Mouse (Mus musculus) hindbrain, embryonic 14.5 days (tissue): Measurements from ENCODE around the gene Gm49395. TPM values are rescaled to one million over a fixed set of nuclear protein-coding genes. Genes with fewer than 3 reads are reported as not detected.

Source experiments
- ATAC-seq: fragments of 200-750 bp; cut with Nextera tagmentation; 2 replicates; pipeline ENCODE4 v1.8.0; 2017; ENCODE audit warnings: moderate number of reproducible peaks, mild to moderate bottlenecking, moderate TSS enrichment, moderate library complexity; ENCODE audit not compliant: low FRiP score
- DNase-seq: peaks from one replicate; pipeline ENCODE4 v3.0.0-alpha.2; 2015; ENCODE audit warnings: low spot score
- H3K27ac ChIP-seq: fragments of 300-500 bp; sonication (generic); 2 replicates; pipeline ENCODE4 v1.5.1; 2014; ENCODE audit warnings: mild to moderate bottlenecking, moderate library complexity
- H3K27me3 ChIP-seq: fragments of 300-500 bp; sonication (generic); 2 replicates; pipeline ENCODE4 v1.6.1; 2014; ENCODE audit warnings: mild to moderate bottlenecking, low read length, mixed read lengths; ENCODE audit not compliant: control insufficient read depth, insufficient read depth
- H3K36me3 ChIP-seq: fragments of 300-500 bp; sonication (generic); replicated peaks from 2 replicates; pipeline ENCODE4 v1.6.1; 2014; ENCODE audit not compliant: control insufficient read depth, insufficient read depth
- H3K4me1 ChIP-seq: fragments of 300-500 bp; sonication (generic); replicated peaks from 2 replicates; pipeline ENCODE4 v1.6.1; 2014; ENCODE audit warnings: antibody characterized with exemption, low read length, mixed read lengths; ENCODE audit not compliant: control insufficient read depth, insufficient read depth
- H3K4me2 ChIP-seq: fragments of 300-500 bp; sonication (generic); replicated peaks from 2 replicates; pipeline ENCODE4 v1.6.1; 2014; ENCODE audit warnings: mild to moderate bottlenecking, moderate library complexity
- H3K4me3 ChIP-seq: fragments of 300-500 bp; sonication (generic); replicated peaks from 2 replicates; pipeline ENCODE4 v1.5.1; 2014; ENCODE audit warnings: mild to moderate bottlenecking, low read length
- H3K9ac ChIP-seq: fragments of 300-500 bp; sonication (generic); 2 replicates; pipeline ENCODE4 v1.6.1; 2014
- H3K9me3 ChIP-seq: fragments of 300-500 bp; sonication (generic); 2 replicates; pipeline ENCODE4 v1.6.1; 2016; ENCODE audit warnings: low read length; ENCODE audit not compliant: control insufficient read depth
- WGBS: fragments of 180-500 bp; shearing (Covaris S2); extraction: QIAGEN DNeasy Blood & Tissue Kit; methylation state at CpG from one replicate; pipeline ENCODE4 v1.1.7; 2014; 5-methylcytosine and 5-hydroxymethylcytosine counted together
- polyA plus RNA-seq: library from polyadenylated mRNA; unstranded; fragments of >200 nt; fragmentation: Nextera tagmentation; extraction: Ambion mirVana; gene quantifications from 2 replicates; pipeline ENCODE4 v1.2.1, GENCODE M21; 2014

Gm49395 gene
- polyA plus RNA-seq, 1 experiment from 2014 or later: 4.7 TPM

- Histone ChIP-seq H3K4me3 (no peak overlapping the region), H3K4me2 (no peak overlapping the region), H3K9ac (no peak overlapping the region), H3K27ac (no peak overlapping the region), H3K27me3 (no peaks in the 10 kb centered on the region), H3K9me3 (no peaks in the 10 kb centered on the region), H3K36me3 (no peaks in the 10 kb centered on the region), H3K4me1 (no peaks in the 10 kb centered on the region)
- ATAC-seq (no peak), DNase-seq (no peak)
- WGBS: 86% methylated on average over 9 of the region's 9 CpGs
Observed at GRCm38 (mm10) chr13:115017545-115017944, 84.2 kb downstream of the Gm49395 start.

- DNase-seq (no peak), ATAC-seq (no peak)
- Histone ChIP-seq H3K4me1 (no peaks in the 10 kb centered on the region), H3K27me3 (no peaks in the 10 kb centered on the region), H3K9me3 (no peaks in the 10 kb centered on the region), H3K4me2 (no peak overlapping the region), H3K36me3 (no peaks in the 10 kb centered on the region), H3K27ac (no peak overlapping the region), H3K9ac (no peak overlapping the region), H3K4me3 (no peak overlapping the region)
- WGBS: 70% methylated on average over 6 of the region's 6 CpGs
Observed at GRCm38 (mm10) chr13:115011547-115011946, 90.2 kb downstream of the Gm49395 start.

GRCm38 (mm10) chr13:115006213-115006835 is 95.4 kb downstream of the Gm49395 start:
- 31% methylated on average over 9 of the region's 9 CpGs for WGBS
- Histone ChIP-seq H3K4me1 (no peaks in the 10 kb centered on the region), H3K4me2 (no peak overlapping the region), H3K36me3 (no peaks in the 10 kb centered on the region), H3K9me3 (no peaks in the 10 kb centered on the region), H3K9ac (no peak overlapping the region), H3K27ac (no peak overlapping the region), H3K4me3 (no peak overlapping the region), H3K27me3 (no peaks in the 10 kb centered on the region)
- DNase-seq: no peak
- ATAC-seq: no peak

GRCm38 (mm10) chr13:115005342-115005741 is 96.4 kb downstream of the Gm49395 start:
- 89% methylated on average over 6 of the region's 6 CpGs for WGBS
- Histone ChIP-seq H3K36me3 (no peaks in the 10 kb centered on the region), H3K27ac (no peak overlapping the region), H3K27me3 (no peaks in the 10 kb centered on the region), H3K4me1 (no peaks in the 10 kb centered on the region), H3K4me3 (no peak overlapping the region), H3K4me2 (no peak overlapping the region), H3K9ac (no peak overlapping the region), H3K9me3 (no peaks in the 10 kb centered on the region)
- ATAC-seq (no peak), DNase-seq (no peak)

- no peaks in the 10 kb centered on the region for H3K27me3 ChIP-seq
- no peak for ATAC-seq
- DNase-seq: no peak
Observed at GRCm38 (mm10) chr13:115003444-115004053, 98.2 kb downstream of the Gm49395 start.

GRCm38 (mm10) chr13:115002837-115003236 is 98.9 kb downstream of the Gm49395 start:
- ATAC-seq: no peak
- no peak overlapping the region for H3K9ac ChIP-seq
- H3K9me3 ChIP-seq: no peaks in the 10 kb centered on the region
- H3K36me3 ChIP-seq: no peaks in the 10 kb centered on the region
- no peaks in the 10 kb centered on the region for H3K4me1 ChIP-seq
- no peak for DNase-seq
- WGBS: 86% methylated on average over 3 of the region's 3 CpGs
- no peak overlapping the region for H3K4me2 ChIP-seq
- no peak overlapping the region for H3K4me3 ChIP-seq
- H3K27ac ChIP-seq: no peak overlapping the region
- H3K27me3 ChIP-seq: no peaks in the 10 kb centered on the region

More at GRCm38 (mm10) chr13:115003444-115004053, 98.2 kb downstream of the Gm49395 start:
- 60% methylated on average over 7 of the region's 7 CpGs for WGBS
- Histone ChIP-seq H3K4me2 (no peak overlapping the region), H3K9me3 (no peaks in the 10 kb centered on the region), H3K36me3 (no peaks in the 10 kb centered on the region), H3K9ac (no peak overlapping the region), H3K4me1 (no peaks in the 10 kb centered on the region), H3K27ac (no peak overlapping the region), H3K4me3 (no peak overlapping the region)

- WGBS: 96% methylated on average over 5 of the region's 5 CpGs
- Histone ChIP-seq H3K4me3 (no peak overlapping the region), H3K4me2 (no peak overlapping the region), H3K27me3 (no peaks in the 10 kb centered on the region), H3K9ac (no peak overlapping the region), H3K36me3 (no peaks in the 10 kb centered on the region), H3K27ac (no peak overlapping the region), H3K4me1 (no peaks in the 10 kb centered on the region), H3K9me3 (no peaks in the 10 kb centered on the region)
- ATAC-seq (no peak), DNase-seq (no peak)
Observed at GRCm38 (mm10) chr13:115002155-115002554, 99.6 kb downstream of the Gm49395 start.

GRCm38 (mm10) chr13:114999582-114999981 is 102.1 kb downstream of the Gm49395 start:
- no peaks in the 10 kb centered on the region for H3K36me3 ChIP-seq
- 81% methylated on average over 4 of the region's 4 CpGs for WGBS

GRCm38 (mm10) chr13:114998100-114998499 is 103.6 kb downstream of the Gm49395 start:
- H3K27me3 ChIP-seq: no peaks in the 10 kb centered on the region
- H3K4me1 ChIP-seq: 0 out of 2 replicates have a peak, but pooled peaks cover 2% of the 10 kb centered on the region
- 93% methylated on average over 10 of the region's 10 CpGs for WGBS
- H3K4me3 ChIP-seq: no peak overlapping the region
- DNase-seq: no peak
- ATAC-seq: no peak
- no peak overlapping the region for H3K4me2 ChIP-seq
- H3K27ac ChIP-seq: no peak overlapping the region
- no peak overlapping the region for H3K9ac ChIP-seq
- H3K36me3 ChIP-seq: no peaks in the 10 kb centered on the region
- no peaks in the 10 kb centered on the region for H3K9me3 ChIP-seq

More at GRCm38 (mm10) chr13:114999582-114999981, 102.1 kb downstream of the Gm49395 start:
- no peaks in the 10 kb centered on the region for H3K27me3 ChIP-seq
- H3K9me3 ChIP-seq: no peaks in the 10 kb centered on the region
- ATAC-seq (no peak), DNase-seq (no peak)
- H3K4me3 ChIP-seq: no peak overlapping the region
- no peaks in the 10 kb centered on the region for H3K4me1 ChIP-seq
- H3K4me2 ChIP-seq: no peak overlapping the region
- H3K27ac ChIP-seq: no peak overlapping the region
- no peak overlapping the region for H3K9ac ChIP-seq
